Mouse (Mus musculus) heart, embryonic 10.5 days (tissue): ENCODE measurements around the gene Sult2a5. TPM values are rescaled to one million over a fixed set of nuclear protein-coding genes. Genes with fewer than 3 reads are reported as not detected.

Source experiments
- DNase-seq: peaks from one replicate; pipeline ENCODE4 v3.0.0-alpha.2; 2017; ENCODE audit warnings: low spot score
- H3K27ac ChIP-seq: fragments of 300-500 bp; sonication (generic); 2 replicates; pipeline ENCODE4 v1.5.1; 2016; ENCODE audit warnings: mild to moderate bottlenecking
- H3K27me3 ChIP-seq: fragments of 300-500 bp; sonication (generic); 2 replicates; pipeline ENCODE4 v1.6.1; 2016; ENCODE audit warnings: mild to moderate bottlenecking; ENCODE audit not compliant: poor library complexity, insufficient read depth, severe bottlenecking
- H3K36me3 ChIP-seq: fragments of 300-500 bp; sonication (generic); 2 replicates; pipeline ENCODE4 v1.6.1; 2016; ENCODE audit warnings: mild to moderate bottlenecking, moderate library complexity
- H3K4me1 ChIP-seq: fragments of 300-500 bp; sonication (generic); 2 replicates; pipeline ENCODE4 v1.6.1; 2016; ENCODE audit warnings: mild to moderate bottlenecking
- H3K4me3 ChIP-seq: fragments of 300-500 bp; sonication (generic); 2 replicates; pipeline ENCODE4 v1.5.1; 2016; ENCODE audit warnings: mild to moderate bottlenecking, moderate library complexity
- H3K9me3 ChIP-seq: fragments of 300-500 bp; sonication (generic); 2 replicates; pipeline ENCODE4 v1.6.1; 2016; ENCODE audit warnings: mild to moderate bottlenecking, moderate library complexity
- polyA plus RNA-seq: library from polyadenylated mRNA; unstranded; fragments of >200 nt; fragmentation: Nextera tagmentation; extraction: Ambion mirVana; gene quantifications from 2 replicates; pipeline ENCODE4 v1.2.1, GENCODE M21; 2016

Gene Sult2a5
- not detected in 2 replicates for polyA plus RNA-seq

DNA sequence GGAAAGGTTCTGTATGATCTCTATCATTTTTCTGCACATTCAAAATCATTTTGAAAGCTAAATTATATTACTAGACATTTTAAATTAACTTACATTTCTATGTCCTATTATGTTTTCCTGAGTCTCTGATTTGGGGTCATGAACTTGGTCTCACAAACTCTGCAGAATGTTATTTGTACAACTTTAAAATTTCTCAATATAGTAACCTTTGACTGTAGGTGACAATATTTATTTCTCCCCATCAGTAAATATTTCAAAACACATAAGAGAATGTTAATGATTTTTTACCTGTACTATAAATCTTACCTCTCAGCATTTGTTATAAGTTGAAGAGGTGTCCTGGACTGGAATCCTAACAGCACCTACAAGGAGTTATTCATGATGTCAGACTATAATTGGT, at the start of gene Sult2a5:
TSS of gene Sult2a5 (plus strand) at position 301 of the 400 bp plus-strand sequence.
- Histone ChIP-seq H3K4me1 (no peaks in the 10 kb centered on the region), H3K27me3 (no peaks in the 10 kb centered on the region), H3K4me3 (no peak within 1 kb of the TSS), H3K36me3 (no peaks in the 10 kb centered on the region), H3K9me3 (0 out of 2 replicates have a peak, but pooled peaks cover 4% of the 10 kb centered on the region), H3K27ac (no peak within 1 kb of the TSS)
- DNase-seq: no peak

Other genes starting within 250 kb of the Sult2a5 start
- not detected in 2 replicates for gene Cabp5, start 225.8 kb upstream of the Sult2a5 start, polyA plus RNA-seq
- not detected in 2 replicates for gene Bsph1, start 173.1 kb upstream of the Sult2a5 start, polyA plus RNA-seq
- not detected in 2 replicates for gene Bsph2, start 52.9 kb upstream of the Sult2a5 start, polyA plus RNA-seq
- not detected in 2 replicates for gene Sult2a2, start 109.5 kb downstream of the Sult2a5 start, polyA plus RNA-seq
- not detected in 2 replicates for gene Sult2a1, start 213.4 kb downstream of the Sult2a5 start, polyA plus RNA-seq